Mouse (Mus musculus) heart, adult 2 months (tissue): ENCODE results near the gene Avil. TPM values are rescaled to one million over a fixed set of nuclear protein-coding genes. Genes with fewer than 3 reads are reported as not detected.

Source experiments
- DNase-seq, 2 experiments: peaks; one replicate each; pipeline ENCODE4 v3.0.0; 2021
- H3K27ac ChIP-seq: fragments of 200-600 bp; 2 replicates; pipeline ENCODE4 v1.8.1; 2022
- H3K27me3 ChIP-seq: fragments of 200-500 bp; 2 replicates; pipeline ENCODE4 v1.6.1; 2012; ENCODE audit warnings: mild to moderate bottlenecking, low read length, inconsistent platforms, mixed read lengths; ENCODE audit not compliant: control insufficient read depth, insufficient read depth
- H3K36me3 ChIP-seq: fragments of 200-500 bp; 2 replicates; pipeline ENCODE4 v1.6.1; 2012; ENCODE audit warnings: low read length, inconsistent platforms; ENCODE audit not compliant: control insufficient read depth, insufficient read depth
- H3K4me1 ChIP-seq: fragments of 200-500 bp; 2 replicates; pipeline ENCODE4 v1.6.1; 2011; ENCODE audit warnings: low read length; ENCODE audit not compliant: control insufficient read depth, insufficient read depth
- H3K4me3 ChIP-seq: fragments of 200-600 bp; 2 replicates; pipeline ENCODE4 v1.8.1; 2022
- H3K79me2 ChIP-seq: fragments of 200-500 bp; replicated peaks from 2 replicates; pipeline ENCODE4 v1.6.1; 2012; ENCODE audit warnings: mild to moderate bottlenecking, inconsistent platforms, low read length, moderate library complexity, mixed read lengths; ENCODE audit not compliant: control insufficient read depth, insufficient read depth
- H3K9ac ChIP-seq: fragments of 200-500 bp; 2 replicates; pipeline ENCODE4 v1.6.1; 2012; ENCODE audit warnings: low read depth, mild to moderate bottlenecking, control low read depth, inconsistent platforms, low read length, mixed read lengths
- CTCF ChIP-seq: fragments of 200-600 bp; IDR thresholded peaks from 2 replicates; pipeline ENCODE4 v1.8.1; 2022; ENCODE audit warnings: antibody characterized with exemption, mild to moderate bottlenecking, moderate library complexity
- EP300 ChIP-seq: fragments of 200-500 bp; IDR thresholded peaks from 2 replicates; pipeline ENCODE4 v1.6.1; 2011; ENCODE audit warnings: low read depth, low read length, control low read depth; ENCODE audit not compliant: insufficient read depth
- POLR2A ChIP-seq: fragments of 200-500 bp; IDR thresholded peaks from 2 replicates; pipeline ENCODE4 v1.6.1; 2011; ENCODE audit warnings: mild to moderate bottlenecking, low read depth, low read length, control low read depth; ENCODE audit not compliant: insufficient read depth
- WGBS: fragments of 180-500 bp; shearing (Covaris S2); methylation state at CpG from one replicate; pipeline ENCODE4 v1.1.7; 2018; 5-methylcytosine and 5-hydroxymethylcytosine counted together
- intact Hi-C: fragments of 180-260 bp; cut with DNase I; formaldehyde crosslinking; loops from one replicate; pipeline ENCODE4 v1.15.1; 2025
- polyA plus RNA-seq: library from polyadenylated mRNA; depleted of rRNA; stranded (reverse); fragments of >200 nt; gene quantifications from 2 replicates; pipeline ENCODE4 v1.2.3, GENCODE M21; 2012
- total RNA-seq, 2 experiments: library from RNA; stranded (reverse); gene quantifications; 2 replicates each; pipeline ENCODE4 v1.2.3; 2021

The Avil gene
- total and polyA plus RNA-seq, 3 experiments = 0.29 to 0.48 (median 0.34) TPM

DNA sequence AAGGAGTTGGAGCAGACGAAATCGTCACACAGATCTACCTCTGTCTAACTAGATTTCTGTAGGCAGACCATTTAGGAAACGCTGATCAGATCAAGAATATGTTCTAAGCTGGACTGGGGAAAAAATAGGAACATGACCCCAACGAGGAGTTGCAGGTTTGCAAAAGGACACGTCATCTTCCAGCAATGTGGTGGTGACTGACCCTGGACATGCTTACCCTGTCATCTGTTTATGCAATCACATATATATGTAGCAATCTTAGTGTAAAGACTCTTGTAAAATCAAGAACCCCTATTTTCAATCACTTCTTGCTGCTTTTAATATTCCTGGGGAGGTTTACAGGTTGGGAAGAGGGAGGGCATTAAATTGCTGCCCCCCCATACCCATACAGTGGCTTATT, 62.0 kb downstream of the Avil start:
- no peak for TF ChIP-seq CTCF
- no peak for TF ChIP-seq EP300
- TF ChIP-seq POLR2A = no peak
- peaks cover 6% of the 10 kb centered on the region for H3K4me1 ChIP-seq
- WGBS = 51% methylated on average over 5 of the region's 5 CpGs
- H3K4me3 ChIP-seq = no peak overlapping the region
- H3K27ac ChIP-seq = no peak overlapping the region
- H3K27me3 ChIP-seq = no peaks in the 10 kb centered on the region
- no peak overlapping the region for H3K9ac ChIP-seq
- H3K36me3 ChIP-seq = no peaks in the 10 kb centered on the region
- intact Hi-C loops = loop anchor here (10.0 kb wide), 1 partner anchor 1682 kb away; the partner anchor contains the start of genes Dgka and Pym1
- no peaks in the 10 kb centered on the region for H3K79me2 ChIP-seq
- DNase-seq = no peak

DNA sequence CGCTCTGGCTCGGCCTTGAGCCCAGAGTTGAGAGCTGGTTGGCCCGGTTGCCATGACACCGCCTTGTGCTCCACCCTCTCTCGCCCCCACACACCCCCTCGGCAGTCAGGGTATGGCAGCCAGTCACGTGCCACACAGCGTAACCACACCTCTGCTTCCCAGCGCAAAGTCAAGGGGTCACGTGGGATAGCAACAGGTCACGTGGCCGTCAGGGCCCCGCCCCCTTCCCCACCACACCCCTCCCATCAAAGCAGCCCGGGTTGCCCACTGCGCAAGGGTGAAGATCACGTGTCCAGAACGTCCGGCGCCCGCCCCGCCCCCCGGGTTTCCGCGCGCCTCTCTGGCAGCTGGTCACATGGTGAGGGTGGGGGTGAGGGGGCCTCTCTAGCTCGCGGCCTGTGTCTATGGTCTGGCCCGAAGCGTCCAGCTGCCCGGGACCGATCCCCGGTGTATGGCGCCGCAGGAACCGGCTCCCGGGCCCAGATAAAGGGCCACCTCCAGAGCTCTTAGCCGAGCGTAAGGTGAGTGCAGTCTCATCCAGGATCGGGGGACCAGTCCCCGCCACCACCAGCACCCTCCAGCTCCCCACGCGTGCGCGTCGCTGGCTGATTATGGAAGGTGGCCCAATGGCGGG, 62.8 kb downstream of the Avil start, which contains the start of gene Cdk4:
Gene Cdk4, plus strand, starts transcription at position 296 of the 634 bp plus-strand sequence.
- Histone ChIP-seq H3K27me3 (no peaks in the 10 kb centered on the region), H3K4me3 (peak within 1 kb of the TSS; percentile 77), H3K4me1 (peaks cover 6% of the 10 kb centered on the region), H3K79me2 (no peaks in the 10 kb centered on the region), H3K36me3 (no peaks in the 10 kb centered on the region), H3K27ac (peak within 1 kb of the TSS; percentile 94), H3K9ac (peak within 1 kb of the TSS; percentile 79)
- WGBS = under 1% methylated on average over 46 of the region's 46 CpGs
- TF ChIP-seq CTCF = 0 out of 2 replicates have a peak, but pooled peaks have one; percentile 2
- TF ChIP-seq EP300 = peak; percentile 75; the same call in 1 of the 2 replicates
- TF ChIP-seq POLR2A = peak; percentile 44; the same call in 1 of the 2 replicates
- intact Hi-C loops = loop anchor here (10.0 kb wide), 1 partner anchor 1681 kb away; the partner anchor contains the start of genes Dgka and Pym1
- peak; percentile 97 to 99 for DNase-seq

DNA sequence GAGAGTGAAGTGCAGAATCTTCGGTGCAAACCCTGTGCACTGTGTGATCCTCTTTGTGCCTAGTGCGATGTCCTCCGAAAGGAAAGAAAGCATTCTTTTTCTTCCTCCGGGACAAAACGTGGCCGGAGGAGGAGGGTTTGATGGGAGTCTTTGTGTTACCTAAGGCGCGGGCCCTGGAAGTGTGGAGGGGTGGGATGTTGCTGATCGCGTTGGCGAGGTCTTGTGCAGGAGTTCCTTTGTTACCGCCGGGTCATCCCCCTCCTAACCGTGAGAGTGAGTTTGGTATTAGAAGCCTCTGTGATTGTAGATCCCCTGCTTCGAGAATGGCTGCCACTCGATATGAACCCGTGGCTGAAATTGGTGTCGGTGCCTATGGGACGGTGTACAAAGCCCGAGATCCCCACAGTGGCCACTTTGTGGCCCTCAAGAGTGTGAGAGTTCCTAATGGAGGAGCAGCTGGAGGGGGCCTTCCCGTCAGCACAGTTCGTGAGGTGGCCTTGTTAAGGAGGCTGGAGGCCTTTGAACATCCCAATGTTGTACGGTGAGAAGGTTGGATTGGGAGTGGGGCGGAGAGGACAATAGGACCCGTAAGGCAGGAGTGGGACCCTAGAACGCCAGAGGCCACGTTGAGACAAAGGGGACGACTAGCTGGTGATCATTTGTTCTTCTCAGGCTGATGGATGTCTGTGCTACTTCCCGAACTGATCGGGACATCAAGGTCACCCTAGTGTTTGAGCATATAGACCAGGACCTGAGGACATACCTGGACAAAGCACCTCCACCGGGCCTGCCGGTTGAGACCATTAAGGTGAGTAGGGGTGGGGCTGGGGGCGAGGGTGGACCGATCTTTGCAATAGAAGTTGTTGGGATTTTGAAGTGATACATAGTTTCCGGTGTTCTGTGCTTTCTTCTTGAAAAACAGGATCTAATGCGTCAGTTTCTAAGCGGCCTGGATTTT, 63.7 kb downstream of the Avil start:
- H3K36me3 ChIP-seq = no peaks in the 10 kb centered on the region
- peak overlapping the region; percentile 94 for H3K27ac ChIP-seq
- no peaks in the 10 kb centered on the region for H3K79me2 ChIP-seq
- intact Hi-C loops = loop anchor here (10.0 kb wide), 1 partner anchor 1681 kb away; the partner anchor contains the start of genes Dgka and Pym1
- no peak for DNase-seq
- no peaks in the 10 kb centered on the region for H3K27me3 ChIP-seq
- 11% methylated on average over 37 of the region's 37 CpGs for WGBS
- peaks cover 8% of the 10 kb centered on the region for H3K4me1 ChIP-seq
- H3K4me3 ChIP-seq = peak overlapping the region; percentile 77
- H3K9ac ChIP-seq = peak overlapping the region; percentile 79
- TF ChIP-seq EP300 = no peak
- TF ChIP-seq POLR2A = no peak
- no peak for TF ChIP-seq CTCF

DNA sequence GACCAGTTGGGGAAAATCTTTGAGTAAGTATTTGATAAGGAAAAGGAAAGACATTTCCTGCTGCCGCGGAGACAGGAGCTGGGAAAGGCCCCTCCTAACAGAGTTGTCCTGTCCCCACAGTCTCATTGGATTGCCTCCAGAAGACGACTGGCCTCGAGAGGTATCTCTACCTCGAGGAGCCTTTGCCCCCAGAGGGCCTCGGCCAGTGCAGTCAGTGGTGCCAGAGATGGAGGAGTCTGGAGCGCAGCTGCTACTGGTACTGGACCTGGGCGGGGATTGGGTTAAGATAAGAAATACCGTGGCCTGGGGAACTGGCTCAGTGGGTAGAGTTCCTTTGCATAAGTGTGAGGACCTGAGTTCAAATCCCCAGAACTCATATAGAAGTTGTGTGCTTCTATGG, 65.5 kb downstream of the Avil start:
- 45% methylated on average over 9 of the region's 9 CpGs for WGBS
- intact Hi-C loops = loop anchor here (10.0 kb wide), 1 partner anchor 1679 kb away; the partner anchor contains the start of genes Dgka and Pym1
- no peak overlapping the region for H3K27ac ChIP-seq

DNA sequence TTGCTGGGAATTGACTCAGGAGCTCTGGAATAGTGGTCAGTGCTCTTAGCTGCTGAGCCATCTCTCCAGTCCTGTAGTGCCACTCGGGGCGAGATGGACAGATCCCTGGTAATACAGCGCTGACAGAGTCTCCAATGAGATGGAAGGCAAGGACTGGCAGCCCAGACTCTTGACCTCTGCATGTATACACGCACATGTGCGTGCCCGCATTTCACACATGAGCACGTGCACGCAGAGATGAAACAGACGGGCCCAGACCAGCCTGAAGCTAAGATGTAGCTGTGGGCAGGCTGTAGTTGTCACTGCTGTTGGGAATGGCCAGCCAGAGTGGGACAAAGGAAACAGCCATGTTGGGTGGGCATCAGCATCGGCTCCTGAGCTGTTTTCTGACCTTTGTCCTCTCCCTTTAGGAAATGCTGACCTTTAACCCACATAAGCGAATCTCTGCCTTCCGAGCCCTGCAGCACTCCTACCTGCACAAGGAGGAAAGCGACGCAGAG, 66.1 kb downstream of the Avil start:
- no peak for DNase-seq
- TF ChIP-seq POLR2A (0 out of 2 replicates have a peak, but pooled peaks have one; percentile 9), CTCF (no peak)
- 91% methylated on average over 14 of the region's 14 CpGs for WGBS
- no peaks in the 10 kb centered on the region for H3K79me2 ChIP-seq
- intact Hi-C loops = loop anchor here (10.0 kb wide), 1 partner anchor 1678 kb away; the partner anchor contains the start of genes Dgka and Pym1
- H3K36me3 ChIP-seq = no peaks in the 10 kb centered on the region
- H3K27ac ChIP-seq = no peak overlapping the region
- no peak overlapping the region for H3K9ac ChIP-seq
- H3K4me1 ChIP-seq = peaks cover 9% of the 10 kb centered on the region
- no peaks in the 10 kb centered on the region for H3K27me3 ChIP-seq
- H3K4me3 ChIP-seq = no peak overlapping the region

More for the DNA sequence above, 65.5 kb downstream of the Avil start:
- DNase-seq = no peak
- no peak overlapping the region for H3K4me3 ChIP-seq
- H3K36me3 ChIP-seq = no peaks in the 10 kb centered on the region
- no peak overlapping the region for H3K9ac ChIP-seq
- peaks cover 9% of the 10 kb centered on the region for H3K4me1 ChIP-seq
- TF ChIP-seq POLR2A = no peak
- TF ChIP-seq CTCF = no peak
- no peak for TF ChIP-seq EP300
- no peaks in the 10 kb centered on the region for H3K27me3 ChIP-seq
- H3K79me2 ChIP-seq = no peaks in the 10 kb centered on the region
